Mouse (Mus musculus) lung, postnatal 10 days (tissue): ENCODE results near the gene Pex26.

Source experiments
- DNase-seq: peaks from one replicate; pipeline ENCODE4 v3.0.0; 2021

The Pex26 gene

DNA sequence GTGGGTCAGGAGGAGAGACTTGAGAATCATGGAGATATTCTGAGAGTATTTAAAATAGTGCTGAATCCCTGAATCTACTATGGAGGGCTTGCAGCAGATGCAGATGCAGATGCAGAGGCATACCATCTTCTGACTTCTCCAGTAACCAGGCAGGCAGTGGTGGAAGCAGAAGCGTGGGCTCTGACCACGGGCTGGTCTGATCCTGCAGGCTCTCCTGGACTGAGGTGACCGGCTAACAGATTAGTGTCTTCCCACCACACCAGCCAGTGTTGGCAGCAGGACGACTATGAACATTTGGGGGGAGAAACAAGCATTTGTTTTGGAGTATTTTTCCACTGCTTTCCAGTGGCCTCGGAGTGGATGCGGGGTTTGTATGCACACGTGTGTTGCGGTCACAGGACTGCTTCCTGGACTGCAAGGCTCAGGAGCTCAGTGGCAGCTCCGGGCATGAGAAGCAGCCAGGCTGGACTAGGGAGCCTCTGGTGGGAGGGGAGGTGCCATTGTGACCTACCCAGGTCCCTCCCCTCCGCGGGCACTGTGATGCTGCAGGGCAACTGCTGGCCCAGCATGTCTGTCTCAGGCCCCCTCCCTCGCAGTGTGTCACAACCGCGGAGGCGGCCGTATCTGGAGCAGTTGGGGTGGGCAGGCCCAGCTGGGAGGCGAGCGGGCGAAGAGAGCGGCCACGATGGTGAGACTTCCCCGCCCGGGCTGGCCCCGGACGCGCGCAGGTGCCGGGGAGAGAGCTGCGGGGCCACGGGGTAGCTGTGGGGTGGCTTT is 26.9 kb downstream of the Pex26 start, which contains the start of gene Tuba8:
Gene Tuba8, plus strand, starts transcription at position 548 of the 777 bp plus-strand sequence.
- peak; percentile 69 for DNase-seq

DNA sequence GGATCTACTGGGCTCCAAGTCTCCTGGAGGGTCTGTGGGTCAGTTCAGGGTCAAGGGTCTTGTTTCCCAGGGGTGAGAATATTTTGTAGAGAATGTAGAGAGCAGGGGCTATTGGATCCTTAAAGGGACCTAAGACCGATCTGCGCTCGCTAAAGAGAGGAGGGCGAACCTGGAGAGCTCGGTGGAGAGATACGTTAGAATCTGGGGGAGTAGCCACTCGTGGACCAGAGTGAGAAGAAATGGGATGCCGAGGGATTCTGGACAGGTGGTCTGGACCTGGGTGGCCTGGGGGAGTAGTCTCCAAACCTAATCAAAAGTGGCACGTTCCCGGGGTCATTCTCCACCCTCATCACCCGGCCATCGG is 27.4 kb downstream of the Pex26 start:
- no peak for DNase-seq

DNA sequence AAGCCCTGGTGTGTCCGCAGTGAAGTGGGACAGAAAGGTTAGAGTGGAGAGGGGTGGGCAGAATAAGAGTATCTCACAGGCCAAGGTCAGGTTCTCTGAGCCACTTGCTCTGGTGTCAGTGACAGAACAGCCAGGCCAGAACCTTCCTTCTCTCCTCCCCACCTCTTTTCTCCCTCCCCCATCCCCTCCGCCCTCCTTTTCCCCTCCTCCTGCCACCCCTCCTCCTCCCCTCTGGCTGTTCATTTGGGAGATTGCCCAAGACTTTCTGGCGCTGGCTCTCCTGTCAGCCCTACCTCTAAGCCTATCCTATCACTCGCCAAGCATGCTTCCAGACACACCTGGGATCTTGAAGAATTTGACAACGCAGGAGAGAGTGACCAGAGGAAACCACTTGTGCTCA is 28.3 kb downstream of the Pex26 start:
- peak; percentile 54 for DNase-seq

DNA sequence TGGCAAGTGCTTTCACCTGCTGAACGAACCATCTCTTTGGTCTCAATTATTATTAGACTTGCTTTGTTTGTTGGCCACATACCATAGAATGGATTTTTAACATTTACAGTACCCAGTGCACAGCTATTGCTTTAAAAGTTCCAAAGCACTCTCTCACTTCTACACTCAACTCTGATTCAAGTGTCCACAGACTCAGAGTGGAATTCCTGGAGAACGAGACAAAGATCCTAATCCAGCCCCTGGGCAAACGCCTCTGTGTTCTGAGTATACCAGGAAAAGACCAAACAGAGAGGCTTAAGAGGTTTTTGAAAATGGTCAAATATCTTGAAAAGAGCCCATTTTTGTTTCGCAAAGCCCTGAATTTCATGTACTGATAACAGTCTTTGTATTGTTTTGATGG is 29.5 kb downstream of the Pex26 start:
- no peak for DNase-seq

DNA sequence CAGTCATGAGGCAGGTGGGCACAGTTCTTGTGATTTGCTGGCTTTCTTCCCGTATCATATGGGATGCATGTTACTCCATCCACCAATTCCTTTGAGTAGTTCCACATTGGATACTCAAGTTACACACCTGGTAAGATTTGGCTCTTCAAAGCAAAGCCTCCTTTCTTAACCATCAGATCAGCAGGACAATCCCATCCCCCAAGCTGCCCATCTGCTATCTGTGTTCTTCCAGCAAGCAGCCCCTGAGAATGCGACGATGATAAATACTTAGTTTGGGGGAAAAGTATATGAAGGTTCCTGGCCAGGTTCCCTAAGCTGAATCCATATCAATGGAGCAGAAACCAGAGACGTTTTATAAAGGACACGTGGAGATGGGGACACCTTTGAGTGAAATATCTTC is 30.8 kb downstream of the Pex26 start:
- no peak for DNase-seq

DNA sequence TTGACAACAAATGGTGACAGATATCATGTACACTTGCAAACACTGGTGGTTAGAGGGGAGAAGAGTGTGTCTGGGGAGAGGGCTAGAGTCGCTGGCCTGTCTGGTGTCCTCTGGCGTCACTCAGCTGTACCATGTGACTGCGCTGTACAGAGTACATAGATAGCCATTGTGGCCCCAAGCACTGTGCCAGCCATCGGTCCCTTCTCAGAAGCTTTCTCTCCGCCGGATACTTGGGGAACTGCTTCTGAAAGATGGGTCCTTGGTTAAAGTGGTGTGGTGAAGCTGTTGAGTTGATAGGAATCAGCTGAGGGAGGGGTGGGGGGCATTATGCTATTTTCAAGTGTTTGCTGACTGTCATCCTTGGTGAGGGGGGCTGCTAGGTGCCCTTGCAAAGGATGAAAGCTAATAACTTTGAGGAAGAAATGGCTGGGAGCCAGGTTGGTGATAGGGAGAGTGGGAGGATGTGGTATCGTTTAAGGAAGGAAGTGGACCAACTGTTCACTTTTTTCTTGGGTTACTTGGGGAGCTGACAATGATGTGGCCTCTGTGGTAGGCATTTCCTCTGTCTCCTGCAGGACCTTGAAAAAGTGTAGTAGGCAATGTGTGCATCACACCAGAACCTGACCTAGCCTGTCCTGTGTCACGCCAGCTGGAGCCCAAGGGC is 31.3 kb downstream of the Pex26 start:
- DNase-seq, result no peak

DNA sequence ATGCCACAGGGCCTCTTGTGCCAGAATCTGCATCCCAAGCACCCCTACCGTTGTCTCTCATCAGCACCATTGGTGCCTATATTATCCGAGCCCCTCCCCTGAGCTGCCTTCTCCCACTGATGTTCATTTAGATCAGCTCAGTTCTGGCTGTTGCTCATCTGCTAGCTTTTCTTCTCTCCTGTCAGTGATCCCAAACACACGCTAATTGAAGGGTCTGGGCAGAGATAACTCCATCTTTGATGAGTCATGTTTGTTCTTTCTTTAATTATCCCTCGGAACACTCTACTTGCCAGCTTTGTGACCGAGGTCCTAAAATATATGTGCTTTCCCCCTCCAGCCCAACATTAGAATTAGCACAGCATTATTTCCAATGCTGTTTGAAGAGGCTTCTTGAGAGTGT is 31.9 kb downstream of the Pex26 start:
- DNase-seq, result no peak

DNA sequence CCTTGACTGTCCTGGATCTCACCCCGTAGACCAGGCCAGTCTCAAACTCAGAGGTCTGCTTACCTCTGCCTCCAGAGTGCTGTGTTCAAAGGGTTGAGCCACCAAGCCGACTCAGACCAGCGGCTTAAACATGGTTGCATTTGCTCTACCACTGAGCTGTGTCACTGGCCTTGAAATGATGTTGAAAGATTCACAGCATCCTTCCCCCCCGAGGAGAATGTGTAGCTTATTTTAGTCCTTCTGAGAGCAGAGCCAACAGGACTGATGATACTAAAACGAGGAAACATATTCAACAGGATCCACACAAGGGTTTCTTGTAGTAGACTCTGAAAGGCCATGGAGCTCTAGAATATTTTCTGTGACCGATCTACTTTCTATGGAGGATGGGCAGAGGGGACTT is 32.4 kb downstream of the Pex26 start:
- no peak for DNase-seq

DNA sequence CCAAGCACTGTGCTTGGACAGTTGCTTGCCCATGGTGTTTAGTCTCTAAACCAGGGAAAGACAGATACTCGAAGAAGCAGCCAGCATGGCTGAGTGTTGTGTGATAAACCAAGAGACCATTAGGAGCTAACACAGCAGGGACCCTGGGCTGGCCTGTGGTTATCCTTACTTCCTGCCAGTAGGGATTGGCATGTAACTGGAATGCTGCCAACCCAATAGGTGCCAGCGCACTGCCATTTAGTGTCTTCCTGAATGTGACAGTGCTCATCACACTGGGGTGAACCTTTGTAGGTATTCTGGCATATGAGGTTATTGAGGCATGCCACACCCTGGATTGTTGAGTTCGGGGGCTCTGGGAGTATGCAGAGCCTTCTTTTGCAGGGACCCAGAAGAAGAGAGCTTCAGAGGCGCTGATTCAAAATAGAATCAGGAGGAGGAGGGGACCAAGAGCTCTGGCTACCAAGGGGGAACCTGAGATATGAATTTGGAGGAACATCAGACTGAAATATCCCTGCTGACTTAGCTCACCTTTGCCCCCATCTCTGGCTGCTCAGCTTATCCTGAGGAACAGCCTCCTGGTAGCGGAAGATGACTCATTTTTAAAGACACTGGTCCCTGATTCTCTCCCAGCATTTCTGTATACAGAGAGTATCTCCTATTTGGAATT is 33.3 kb downstream of the Pex26 start:
- DNase-seq, result no peak

DNA sequence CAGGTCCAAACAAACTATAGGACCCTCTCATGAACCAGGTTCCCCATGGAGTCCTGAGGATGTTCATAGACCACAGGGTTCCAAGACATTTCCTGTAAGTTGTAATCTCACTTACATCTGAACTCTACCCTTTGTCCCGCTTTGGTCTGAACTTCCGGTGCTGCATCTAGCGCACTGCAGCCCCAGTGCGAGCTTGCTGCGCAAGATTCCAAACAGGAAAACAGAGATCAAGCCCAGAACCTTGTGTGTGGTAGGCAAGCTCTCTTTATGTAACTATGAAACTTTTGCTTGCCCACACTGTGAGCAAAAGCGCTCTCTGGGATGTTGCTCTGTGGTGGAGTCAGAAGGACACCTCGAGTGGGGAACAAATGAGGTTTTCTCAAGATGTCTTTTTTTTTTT is 34.5 kb downstream of the Pex26 start:
- DNase-seq, result no peak

DNA sequence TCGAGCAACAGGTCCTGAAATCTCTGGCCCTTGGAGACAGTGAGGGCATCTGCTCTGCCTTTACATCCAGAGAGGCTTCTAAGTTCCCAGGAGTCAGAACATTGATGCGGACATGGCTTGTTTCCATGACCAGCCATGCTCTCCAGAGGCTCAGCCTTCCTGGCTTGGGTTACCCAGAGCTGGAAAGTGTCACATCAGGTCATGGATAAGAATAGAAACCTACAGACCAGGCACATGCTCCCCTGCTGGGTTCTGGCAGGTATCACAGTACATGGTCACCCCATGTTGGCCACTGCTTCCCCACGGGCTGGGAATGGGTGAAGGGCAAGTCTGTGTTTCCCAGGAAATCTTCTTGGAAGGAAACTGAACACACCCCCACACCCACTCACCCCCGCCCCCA is 35.9 kb downstream of the Pex26 start:
- DNase-seq, result no peak

DNA sequence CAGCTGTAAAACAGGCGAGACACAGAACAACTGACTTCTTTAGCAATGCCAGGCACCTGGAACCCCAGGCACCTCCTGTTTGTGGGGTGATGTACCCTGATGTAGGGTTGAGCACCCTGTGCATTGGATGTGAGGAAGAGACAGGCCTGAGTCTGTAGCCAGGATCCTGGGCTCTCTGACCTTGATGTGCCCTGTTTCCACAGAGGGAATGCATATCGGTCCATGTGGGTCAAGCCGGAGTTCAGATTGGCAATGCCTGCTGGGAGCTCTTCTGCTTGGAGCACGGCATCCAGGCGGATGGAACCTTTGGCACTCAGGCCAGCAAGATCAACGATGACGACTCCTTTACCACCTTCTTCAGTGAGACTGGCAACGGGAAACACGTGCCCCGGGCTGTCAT is 36.7 kb downstream of the Pex26 start:
- DNase-seq, result no peak

DNA sequence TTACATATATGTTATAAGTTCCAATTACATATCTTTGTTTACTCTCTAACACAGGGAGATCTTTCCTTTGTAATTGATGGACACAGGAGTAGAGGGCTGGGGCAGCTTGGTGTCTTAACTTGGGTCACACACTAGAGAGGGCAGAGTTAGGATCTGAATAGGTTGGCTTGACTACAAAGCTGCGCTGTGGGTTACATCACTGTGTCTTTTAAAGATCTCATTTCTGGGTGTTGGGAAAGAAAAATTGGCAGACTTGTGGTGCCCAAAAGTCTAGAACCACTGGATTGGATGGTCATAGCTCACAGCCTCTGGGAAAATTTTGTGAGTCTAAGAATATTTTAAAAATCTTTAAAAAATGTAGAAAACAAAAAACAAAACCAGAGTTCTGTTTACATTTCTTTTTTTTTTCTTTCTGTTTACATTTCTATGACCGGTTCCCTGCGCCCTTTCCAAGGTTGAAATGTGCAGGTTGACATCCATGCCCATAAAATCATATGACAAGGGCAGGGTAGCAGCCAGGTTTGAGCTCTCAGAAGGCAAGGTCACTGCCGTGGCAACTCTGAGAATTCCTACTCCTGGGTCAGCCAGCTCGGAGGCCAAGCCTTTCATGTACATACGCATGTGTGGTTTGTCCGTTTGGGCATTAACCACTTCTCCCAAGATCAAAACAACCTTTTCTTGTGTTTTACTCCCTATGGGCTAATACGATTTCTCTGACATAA is 38.6 kb downstream of the Pex26 start:
- no peak for DNase-seq

DNA sequence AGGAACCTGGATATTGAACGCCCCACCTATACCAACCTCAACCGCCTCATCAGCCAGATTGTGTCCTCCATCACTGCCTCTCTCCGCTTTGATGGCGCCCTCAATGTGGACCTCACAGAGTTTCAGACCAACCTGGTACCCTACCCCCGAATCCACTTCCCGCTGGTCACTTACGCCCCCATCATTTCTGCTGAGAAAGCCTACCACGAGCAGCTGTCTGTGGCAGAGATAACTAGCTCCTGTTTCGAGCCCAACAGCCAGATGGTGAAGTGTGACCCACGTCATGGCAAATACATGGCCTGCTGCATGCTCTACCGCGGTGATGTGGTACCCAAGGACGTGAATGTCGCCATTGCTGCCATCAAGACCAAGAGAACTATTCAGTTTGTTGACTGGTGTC is 39.5 kb downstream of the Pex26 start:
- DNase-seq, result no peak

DNA sequence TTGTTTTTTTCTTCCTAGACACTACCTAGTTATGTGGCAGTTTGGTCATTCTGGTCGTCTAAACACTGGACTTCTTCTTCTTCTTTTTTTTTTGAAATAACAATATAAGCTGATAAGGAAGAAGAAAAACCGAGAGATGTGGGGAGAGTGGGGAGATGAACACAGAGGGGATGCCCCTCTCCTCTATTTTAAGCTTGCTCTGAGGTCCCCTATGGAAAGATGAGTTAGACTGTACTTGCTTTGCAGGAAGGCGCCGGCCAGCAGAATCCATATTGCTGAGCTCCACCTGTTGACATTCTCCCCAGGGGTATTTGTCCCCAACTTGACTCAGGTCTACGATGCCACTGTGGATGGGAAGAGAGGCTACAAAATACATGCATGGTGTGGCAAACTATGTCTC is 40.6 kb downstream of the Pex26 start:
- no peak for DNase-seq

DNA sequence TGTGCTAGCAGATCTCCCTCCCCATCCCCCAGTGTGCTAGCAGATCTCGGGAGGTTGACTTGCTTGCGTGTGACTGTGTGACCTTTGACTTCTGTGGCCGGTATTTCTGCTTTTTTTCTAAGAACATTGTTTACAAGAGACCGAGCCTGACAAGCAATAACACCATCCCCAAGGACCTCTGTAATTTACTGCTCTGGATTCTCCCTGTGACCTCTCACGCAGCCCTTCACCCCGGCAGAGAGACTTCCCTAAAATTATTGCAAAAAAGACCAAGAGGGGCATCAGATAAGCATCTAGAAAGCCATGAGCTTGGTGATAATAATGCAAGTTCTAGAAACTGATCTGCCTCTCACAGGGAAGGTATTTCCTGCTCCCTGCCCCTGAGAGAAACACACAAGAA is 41.5 kb downstream of the Pex26 start:
- no peak for DNase-seq

DNA sequence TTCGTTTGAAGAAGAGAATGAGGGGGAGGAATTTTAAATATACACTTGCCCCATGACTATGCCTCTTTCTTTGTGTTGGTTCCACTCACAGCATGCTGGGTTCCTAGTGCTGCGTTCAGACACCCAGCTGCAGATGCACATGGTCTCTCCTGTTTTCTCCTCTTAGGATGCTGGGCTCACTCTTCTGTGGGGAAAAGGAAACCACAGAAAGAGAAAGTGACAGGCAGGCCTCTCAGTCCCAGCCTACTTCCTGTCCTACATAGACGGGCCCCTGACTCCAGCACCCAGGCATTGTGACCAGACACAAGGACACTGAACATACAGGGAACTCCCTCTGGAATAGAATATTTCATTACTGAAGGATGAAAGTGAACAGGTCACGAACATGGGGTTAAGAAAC is 42.6 kb downstream of the Pex26 start:
- no peak for DNase-seq

DNA sequence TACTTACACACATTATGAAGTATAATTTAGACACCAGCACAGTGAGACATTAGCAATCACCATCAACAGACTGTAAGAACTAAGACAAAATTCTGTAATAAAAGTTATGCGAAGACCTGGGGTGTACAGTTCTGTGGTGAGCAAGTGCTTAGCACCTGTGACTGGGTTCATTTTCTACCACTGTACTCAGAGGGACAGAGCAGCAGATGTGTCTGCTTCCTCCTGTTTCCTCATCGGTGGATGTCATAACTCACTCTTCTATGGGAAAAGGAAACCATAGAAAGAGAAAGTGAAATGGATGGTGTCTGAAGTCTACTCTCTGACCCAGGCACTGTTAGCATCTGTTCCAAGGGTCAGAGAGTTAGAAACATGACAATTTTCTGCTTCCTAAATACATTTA is 43.3 kb downstream of the Pex26 start:
- DNase-seq, result no peak

DNA sequence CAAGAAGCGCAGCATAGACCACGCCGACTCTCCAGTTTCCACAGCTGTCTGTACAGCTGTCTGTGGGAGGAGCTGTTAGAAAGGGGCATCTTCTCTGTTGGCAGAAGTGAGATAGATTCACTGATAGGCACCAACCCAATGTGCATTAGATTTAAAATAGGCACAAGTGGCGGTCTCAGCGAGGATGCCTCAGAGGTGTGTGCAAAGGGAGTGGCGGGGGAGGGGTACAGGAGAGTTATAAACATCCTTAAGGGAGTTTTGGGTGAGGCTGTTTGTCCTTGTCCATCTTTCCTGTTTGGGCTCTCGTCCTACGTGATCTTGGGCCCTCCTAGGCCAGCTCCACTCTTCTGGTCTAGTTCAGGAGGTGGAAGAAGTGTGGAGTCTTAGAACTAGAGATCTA is 45.0 kb downstream of the Pex26 start:
- no peak for DNase-seq

DNA sequence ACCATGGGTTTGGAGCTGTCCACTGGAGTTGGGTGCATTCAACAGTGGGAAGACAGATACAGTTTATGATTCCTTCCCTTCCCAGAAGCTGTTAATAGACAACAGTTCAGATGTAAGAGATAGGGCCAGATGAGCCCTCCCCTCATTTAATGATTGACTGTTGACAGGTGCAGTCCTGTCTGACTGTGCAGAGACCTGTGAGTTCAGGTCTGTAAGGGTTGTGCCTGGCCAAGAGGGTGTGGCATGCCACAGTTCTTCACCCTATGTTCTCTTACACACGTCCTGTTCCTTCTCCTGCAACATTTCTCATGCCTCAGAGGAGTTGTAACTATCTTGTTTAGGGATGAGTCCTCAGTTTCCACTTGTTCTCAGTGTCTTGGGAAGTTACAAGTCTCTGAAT is 49.2 kb downstream of the Pex26 start:
- no peak for DNase-seq

DNA sequence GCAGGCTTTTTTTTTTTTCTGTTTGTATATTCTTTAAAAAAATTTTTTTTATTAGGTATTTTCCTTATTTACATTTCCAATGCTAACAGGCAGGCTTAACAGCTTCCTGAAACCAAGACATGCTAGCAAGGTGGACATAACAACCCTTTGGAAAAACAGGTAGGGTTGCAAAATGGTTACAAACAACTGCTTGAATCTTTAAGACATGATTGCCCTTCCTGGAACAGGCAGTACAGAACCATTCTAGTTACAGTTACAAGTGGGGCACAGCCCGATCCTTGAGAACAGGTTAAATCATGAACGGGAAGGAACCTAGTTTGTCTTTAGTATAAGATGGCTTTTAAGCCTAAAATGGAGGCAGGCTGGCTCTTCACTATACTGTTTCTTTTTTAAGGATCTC is 52.9 kb downstream of the Pex26 start:
- no peak for DNase-seq

DNA sequence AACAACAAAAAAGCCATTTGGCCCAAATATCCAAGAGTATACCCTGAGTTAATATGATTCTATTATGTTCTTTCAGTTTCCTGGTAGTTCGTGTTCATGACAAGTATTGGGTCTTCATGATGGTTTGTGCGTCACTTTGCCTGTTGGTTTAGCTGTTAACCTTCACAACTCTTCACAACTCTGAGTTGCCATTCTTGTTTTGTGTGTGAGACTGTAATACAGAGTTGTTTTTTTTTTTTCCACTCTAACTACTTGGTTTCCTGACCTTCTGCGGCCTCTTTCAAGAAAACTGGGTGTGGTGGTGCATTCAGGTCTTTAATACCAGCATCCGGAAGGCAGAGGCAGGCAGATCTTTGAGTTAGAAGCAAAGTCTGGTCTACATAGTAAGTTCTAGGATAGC is 54.7 kb downstream of the Pex26 start:
- no peak for DNase-seq

DNA sequence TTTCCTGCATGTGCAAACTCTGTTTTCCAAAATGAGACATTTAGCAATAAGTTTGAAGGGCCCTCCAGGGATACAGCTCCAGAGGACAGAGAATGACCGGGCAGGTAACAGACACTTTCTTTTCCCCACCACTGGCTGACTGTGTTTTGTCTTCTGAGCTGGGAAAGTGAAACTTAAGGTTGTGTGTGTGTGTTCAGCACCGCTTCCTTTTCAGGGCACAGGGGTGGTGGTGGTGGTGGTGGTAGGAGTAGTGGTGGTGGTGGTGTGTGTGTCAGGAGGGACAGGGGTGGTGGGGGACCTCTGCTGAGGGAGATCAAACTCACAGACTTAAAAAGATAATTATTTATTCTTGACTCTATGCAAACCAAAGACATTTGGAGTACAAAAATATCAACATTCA is 58.3 kb downstream of the Pex26 start:
- DNase-seq, result no peak

DNA sequence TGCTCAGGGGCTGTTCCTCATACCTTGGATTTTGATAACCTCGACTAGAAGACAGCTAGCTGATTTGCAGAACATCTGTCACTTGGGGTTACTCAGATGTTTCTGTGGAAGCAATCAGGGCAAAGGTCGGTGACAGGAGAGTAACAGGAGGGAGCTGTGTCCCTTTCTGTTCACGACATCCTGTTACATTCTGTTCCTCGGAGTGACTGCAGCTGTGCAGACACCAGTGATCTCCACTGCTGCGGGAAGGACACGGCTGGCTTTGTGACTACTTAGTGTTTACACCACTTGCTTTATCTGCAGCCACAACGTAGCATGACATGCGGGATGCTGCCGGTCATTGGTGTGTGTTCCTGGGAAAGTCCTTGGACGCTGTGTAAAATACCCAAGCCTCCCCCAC is 59.7 kb downstream of the Pex26 start:
- no peak for DNase-seq
